Mouse (Mus musculus) large intestine, adult 2 months (tissue): ENCODE data around the gene Slc25a23. TPM values are rescaled to one million over a fixed set of nuclear protein-coding genes. Genes with fewer than 3 reads are reported as not detected.

Experiments used
- polyA plus RNA-seq: library from polyadenylated mRNA; depleted of rRNA; stranded (reverse); fragments of >200 nt; gene quantifications from 2 replicates; pipeline ENCODE4 v1.2.3, GENCODE M21; 2012; rRNA removed

Gene Slc25a23
- polyA plus RNA-seq, 1 experiment: 16.5 TPM

Other genes with a start within 250 kb of the Slc25a23 start
- 6.2 and 9.9 TPM in 2 replicates for gene Rfx2, start 228.8 kb downstream of the Slc25a23 start, polyA plus RNA-seq
- gene Acsbg2, start 185.4 kb downstream of the Slc25a23 start, polyA plus RNA-seq: not detected in 2 replicates
- gene 1700061G19Rik, start 184.4 kb downstream of the Slc25a23 start, polyA plus RNA-seq: 0.15 and 0.19 TPM in 2 replicates
- 32.3 and 39.8 TPM in 2 replicates for gene Mllt1, start 124.4 kb downstream of the Slc25a23 start, polyA plus RNA-seq
- gene Acer1, start 77.7 kb downstream of the Slc25a23 start, polyA plus RNA-seq: 13.3 and 19.9 TPM in 2 replicates
- 124 and 128 TPM in 2 replicates for gene Clpp, start 69.6 kb downstream of the Slc25a23 start, polyA plus RNA-seq
- gene Alkbh7, start 62.5 kb downstream of the Slc25a23 start, polyA plus RNA-seq: 30.1 and 31.5 TPM in 2 replicates
- not detected in 2 replicates for gene Pspn, start 59.8 kb downstream of the Slc25a23 start, polyA plus RNA-seq
- gene Gtf2f1, start 48.6 kb downstream of the Slc25a23 start, polyA plus RNA-seq: 37.4 and 43.8 TPM in 2 replicates
- gene Gm17949, start 48.4 kb downstream of the Slc25a23 start, polyA plus RNA-seq: not detected in 2 replicates
- gene Khsrp, start 28.3 kb downstream of the Slc25a23 start, polyA plus RNA-seq: 45.6 and 60.9 TPM in 2 replicates
- gene Slc25a41, start 18.2 kb downstream of the Slc25a23 start, polyA plus RNA-seq: not detected in 2 replicates
- gene Crb3, start 758 bp downstream of the Slc25a23 start, polyA plus RNA-seq: 175 and 198 TPM in 2 replicates
- 7.2 and 10.8 TPM in 2 replicates for gene Dennd1c, start 18.7 kb upstream of the Slc25a23 start, polyA plus RNA-seq
- gene Tubb4a, start 27.9 kb upstream of the Slc25a23 start, polyA plus RNA-seq: 3.2 and 4.2 TPM in 2 replicates
- gene Tnfsf9, start 45.5 kb upstream of the Slc25a23 start, polyA plus RNA-seq: 3.3 and 3.5 TPM in 2 replicates
- gene Cd70, start 89.9 kb upstream of the Slc25a23 start, polyA plus RNA-seq: 0.23 and 0.27 TPM in 2 replicates
- gene Tnfsf14, start 134.3 kb upstream of the Slc25a23 start, polyA plus RNA-seq: 0.92 and 1.1 TPM in 2 replicates
- gene C3, start 168.3 kb upstream of the Slc25a23 start, polyA plus RNA-seq: 72.7 and 75.6 TPM in 2 replicates
- gene Gpr108, start 188.6 kb upstream of the Slc25a23 start, polyA plus RNA-seq: 43.2 and 58.0 TPM in 2 replicates
- gene Trip10, start 189.6 kb upstream of the Slc25a23 start, polyA plus RNA-seq: 26.4 and 28.5 TPM in 2 replicates
- 8.8 and 9.4 TPM in 2 replicates for gene Vav1, start 219.2 kb upstream of the Slc25a23 start, polyA plus RNA-seq